Mouse (Mus musculus) B cell, adult 67 days (primary cell): Measurements from ENCODE around the gene Fndc4. TPM values are rescaled to one million over a fixed set of nuclear protein-coding genes. Genes with fewer than 3 reads are reported as not detected.

ENCODE experiments used
- total RNA-seq, 2 experiments: library from RNA; stranded (reverse); gene quantifications; 4 replicates each; pipeline ENCODE4 v1.2.4; 2023

Fndc4 gene
- total RNA-seq = 1 to 10 TPM; 1.3 to 1.4 TPM

DNA sequence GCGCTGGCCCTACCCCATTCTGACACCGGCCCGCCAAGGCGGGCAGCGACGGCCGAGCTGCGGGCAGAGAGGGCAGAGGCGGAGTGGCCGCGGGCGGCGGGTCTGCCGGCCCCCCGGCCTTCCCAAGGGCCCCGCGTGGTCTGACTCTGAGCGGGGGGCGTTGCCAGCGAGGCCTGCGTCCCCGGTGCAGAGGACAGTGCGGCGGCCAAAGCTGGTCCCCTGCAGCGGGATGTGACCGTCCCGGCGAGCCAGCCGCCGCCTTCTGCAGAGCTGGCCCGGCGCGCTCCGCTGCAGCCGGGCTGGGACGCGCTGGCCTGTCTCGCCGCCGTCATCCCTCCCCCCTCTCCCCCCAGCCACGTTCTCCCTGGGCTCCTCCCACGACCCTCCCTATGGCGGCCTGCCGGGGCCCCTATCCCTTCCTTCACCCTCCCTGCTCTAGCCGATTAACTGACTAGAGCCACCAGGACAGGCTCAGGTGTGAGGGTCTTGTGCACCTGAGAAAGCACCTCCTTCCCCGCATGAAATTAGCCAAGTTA, at the start of gene Fndc4:
Fndc4 (minus strand) TSS at position 475 of the 536 bp plus-strand sequence.

DNA sequence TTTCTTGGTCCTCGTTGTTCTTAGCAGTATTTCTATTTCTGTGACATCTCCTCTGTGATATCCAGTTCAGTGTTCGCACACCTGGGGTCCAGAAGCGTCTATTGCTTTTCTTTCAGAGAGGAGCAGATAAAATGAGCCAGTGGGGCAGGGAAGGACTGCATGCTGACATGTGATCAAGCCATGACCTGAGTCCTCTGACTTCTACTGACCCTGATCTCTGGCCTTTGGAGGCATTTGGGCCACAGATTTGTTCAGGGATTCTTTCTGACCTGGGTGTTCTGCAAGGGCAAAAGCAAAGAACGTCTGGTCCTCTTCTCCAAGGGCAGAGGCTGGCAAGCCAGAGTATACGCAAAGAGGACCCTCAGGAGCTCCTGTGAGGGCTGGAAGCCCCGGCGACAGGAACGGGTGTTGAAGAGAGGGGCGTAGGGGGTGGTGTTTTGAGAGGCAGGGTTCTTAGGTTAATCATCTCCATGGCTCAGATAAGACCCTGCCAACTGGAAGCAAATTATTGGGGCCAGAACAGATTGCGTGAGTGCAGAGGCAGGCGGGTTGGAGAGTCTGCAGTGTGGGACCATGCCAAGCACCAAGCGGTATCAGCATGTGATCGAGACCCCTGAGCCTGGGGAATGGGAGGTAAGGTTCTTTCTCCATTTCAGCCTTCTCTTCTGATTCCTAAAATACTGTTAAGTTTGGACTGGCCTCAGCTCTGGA, 1.3 kb upstream of the Fndc4 start, which contains the start of gene Gckr:
Gckr (plus strand) TSS at position 397 of the 711 bp plus-strand sequence.

DNA sequence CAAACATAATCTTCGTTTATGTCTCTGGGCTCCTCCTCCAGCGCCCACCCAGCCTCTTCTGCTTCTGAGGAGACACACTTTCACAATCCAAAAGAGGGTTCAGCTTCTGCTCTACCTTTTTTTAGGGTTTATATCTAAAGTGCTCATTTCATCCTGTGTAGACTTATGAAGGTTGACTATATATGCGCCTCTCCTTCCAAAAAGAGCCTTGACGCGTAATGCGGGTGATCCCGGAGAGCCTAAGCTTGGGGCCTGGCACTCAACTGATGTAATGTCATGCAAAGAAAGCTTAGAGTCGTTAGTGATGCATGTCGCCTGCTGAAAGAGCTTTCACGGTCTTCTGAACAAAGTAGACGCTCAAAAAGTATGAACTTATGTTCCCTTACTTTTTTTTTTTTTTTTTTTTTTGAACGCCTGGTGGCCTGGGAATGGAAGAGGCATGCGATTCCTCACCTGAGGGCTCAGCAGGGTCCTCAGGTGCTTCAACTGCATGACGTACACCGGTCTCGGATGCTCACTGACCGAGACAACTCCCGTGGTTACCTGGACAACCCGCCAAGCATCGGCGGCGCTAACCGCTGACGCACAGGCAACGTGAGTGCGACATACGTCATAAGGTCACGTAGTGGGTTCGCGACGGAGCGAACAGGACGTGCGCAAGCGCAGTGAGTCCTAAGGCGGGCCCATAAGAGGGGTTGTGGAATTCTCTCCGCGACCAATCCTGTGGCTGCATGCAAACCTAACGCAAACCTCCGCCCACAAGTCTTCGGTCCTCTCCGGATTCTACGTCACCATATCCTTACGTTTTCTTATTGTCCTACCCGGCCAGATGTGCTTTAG, 5.1 kb downstream of the Fndc4 start, which contains the start of gene Ift172:
Ift172 (minus strand) TSS at position 596 of the 840 bp plus-strand sequence.

DNA sequence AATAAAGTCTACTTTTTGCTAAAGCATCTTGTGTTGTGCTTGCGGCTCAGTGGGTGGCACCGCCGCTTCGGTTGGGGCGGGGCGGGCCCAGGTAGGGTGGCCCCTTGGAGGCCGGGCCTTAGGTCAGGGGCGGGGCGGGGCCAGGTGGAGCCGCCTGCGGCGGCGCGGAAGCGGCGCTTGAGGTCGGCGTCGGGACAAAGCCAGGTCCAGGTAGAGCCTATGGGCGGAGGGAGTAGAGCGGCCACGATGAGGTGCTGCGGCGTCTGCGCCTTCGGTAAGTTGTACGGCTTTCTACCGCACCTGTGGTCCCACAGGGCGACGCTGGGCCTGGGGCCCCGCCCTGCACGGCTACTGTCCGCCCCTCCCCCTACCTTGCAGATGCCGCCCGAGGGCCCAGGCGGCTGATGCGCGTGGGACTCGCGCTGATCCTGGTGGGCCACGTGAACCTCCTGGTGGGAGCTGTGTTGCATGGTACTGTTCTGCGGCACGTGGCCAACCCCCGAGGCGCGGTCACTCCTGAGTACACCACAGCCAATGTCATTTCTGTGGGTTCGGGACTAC, 44.3 kb downstream of the Fndc4 start, which contains the start of gene Krtcap3:
Krtcap3 (plus strand) TSS at position 151 of the 561 bp plus-strand sequence.

Other genes with a start within 250 kb of the Fndc4 start
- gene Atraid, start 247.8 kb downstream of the Fndc4 start, total RNA-seq = 10 to 100 TPM; 25.9 to 48.3 TPM
- gene Slc5a6, start 247.2 kb downstream of the Fndc4 start, total RNA-seq = 10 to 100 TPM; 12.3 to 12.4 TPM
- gene Cad, start 241.3 kb downstream of the Fndc4 start, total RNA-seq = 10 to 100 TPM; 51.5 to 66.7 TPM
- not detected for gene Dnajc5g, start 189.8 kb downstream of the Fndc4 start, total RNA-seq
- gene Slc30a3, start 187.8 kb downstream of the Fndc4 start, total RNA-seq = under 1 TPM in 1 of 2 experiments, not detected in 1; 0.55 TPM
- not detected for gene Trim54, start 179.4 kb downstream of the Fndc4 start, total RNA-seq
- not detected for gene Ucn, start 157.3 kb downstream of the Fndc4 start, total RNA-seq
- gene Mpv17, start 141.8 kb downstream of the Fndc4 start, total RNA-seq = 10 to 100 TPM; 24.0 to 27.0 TPM
- 1 to 10 TPM; 5.5 to 8.1 TPM for gene Gm29609, start 116.2 kb downstream of the Fndc4 start, total RNA-seq
- 100 to 1,000 TPM; 206 to 216 TPM for gene Gtf3c2, start 115.9 kb downstream of the Fndc4 start, total RNA-seq
- gene Snx17, start 102.9 kb downstream of the Fndc4 start, total RNA-seq = 10 to 100 TPM; 87.5 to 89.2 TPM
- 10 to 100 TPM; 39.8 to 43.5 TPM for gene Eif2b4, start 102.7 kb downstream of the Fndc4 start, total RNA-seq
- gene Zfp513, start 93.8 kb downstream of the Fndc4 start, total RNA-seq = 10 to 100 TPM; 64.4 to 65.3 TPM
- gene Ppm1g, start 75.4 kb downstream of the Fndc4 start, total RNA-seq = 100 to 1,000 TPM; 127 to 149 TPM
- gene Nrbp1, start 55.2 kb downstream of the Fndc4 start, total RNA-seq = 100 to 1,000 TPM; 280 to 339 TPM
- 1 to 10 TPM; 1.5 to 2.7 TPM for gene Gm9970, start 54.8 kb downstream of the Fndc4 start, total RNA-seq
- gene Krtcap3, start 44.4 kb downstream of the Fndc4 start, total RNA-seq = 10 to 100 TPM; 19.0 to 25.7 TPM
- 10 to 100 TPM; 45.7 to 49.5 TPM for gene Ift172, start 5.0 kb downstream of the Fndc4 start, total RNA-seq
- not detected for gene Gckr, start 1.4 kb upstream of the Fndc4 start, total RNA-seq
- 10 to 100 TPM; 38.8 to 46.6 TPM for gene Zfp512, start 156.4 kb upstream of the Fndc4 start, total RNA-seq
- gene 4930548H24Rik, start 189.7 kb upstream of the Fndc4 start, total RNA-seq = 1 to 10 TPM; 2.7 to 4.2 TPM
- 10 to 100 TPM; 51.2 to 55.0 TPM for gene Gpn1, start 198.7 kb upstream of the Fndc4 start, total RNA-seq
- gene Slc4a1ap, start 230.9 kb upstream of the Fndc4 start, total RNA-seq = 10 to 100 TPM; 71.2 to 87.6 TPM
- 10 to 100 TPM; 24.0 to 26.1 TPM for gene Supt7l, start 231.7 kb upstream of the Fndc4 start, total RNA-seq